Comparison of ENCODE assay signal across 7 mouse cellular contexts in genomic region chr4:132884064-132884843, GRCm38 (mm10). TPM values are rescaled to one million over a fixed set of nuclear protein-coding genes. Genes with fewer than 3 reads are reported as not detected.
DNase-seq lines count a peak whose midpoint lies in the region; ATAC-seq and TF ChIP-seq lines count a peak whose summit lies in the region.

Gene Stx12, minus strand, starts transcription at chr4:132884509.

- peaks cover 6% of the 10 kb centered on the region for H3K4me1 ChIP-seq in embryonic facial prominence, embryonic 12.5 days
- peaks cover 3% of the 10 kb centered on the region; the same call in 1 of the 2 replicates for H3K4me1 ChIP-seq in kidney, adult 2 months (ENCODE audit: control insufficient read depth, insufficient read depth, low read length)
- peaks cover 16% of the 10 kb centered on the region for H3K4me1 ChIP-seq in limb, embryonic 12.5 days (replicated peaks)
- peaks cover 37% of the 10 kb centered on the region for H3K4me1 ChIP-seq in midbrain, embryonic 15.5 days
- no peaks in the 10 kb centered on the region for H3K4me1 ChIP-seq in spleen, adult 2 months (ENCODE audit: control insufficient read depth, insufficient read depth, insufficient read length)

- H3K27ac ChIP-seq in embryonic facial prominence, embryonic 12.5 days: peak within 1 kb of the TSS; percentile 85
- peak within 1 kb of the TSS; percentile 57 for H3K27ac ChIP-seq in kidney, adult 2 months (ENCODE audit: insufficient read depth, low read depth, low read length)
- peak within 1 kb of the TSS; percentile 84 for H3K27ac ChIP-seq in limb, embryonic 12.5 days
- H3K27ac ChIP-seq in midbrain, embryonic 15.5 days: peak within 1 kb of the TSS; percentile 82
- H3K27ac ChIP-seq in spleen, adult 2 months (ENCODE audit: insufficient read depth, low read length): peak within 1 kb of the TSS; percentile 44

- peak; percentile 68 for TF ChIP-seq POLR2A in kidney, adult 2 months (IDR thresholded peaks at IDR 0.05; ENCODE audit: low read depth, low read length)
- TF ChIP-seq POLR2A in spleen, adult 2 months (IDR thresholded peaks at IDR 0.05; ENCODE audit: low read depth, low read length): peak; percentile 63

- DNase-seq in adrenal gland, postnatal 25 days: peak; percentile 92
- DNase-seq in heart, adult 18-20 months: peak; percentile 92 to 94
- DNase-seq in kidney, adult 2 months: peak; percentile 95
- DNase-seq in spleen, adult 2 months (ENCODE audit: low read depth in 1 of 2, low spot score in 2 of 2): peak; percentile 41 to 76

- TF ChIP-seq CTCF in kidney, adult 2 months (conservative IDR thresholded peaks at IDR 0.05; ENCODE audit: insufficient read depth, insufficient read length, low read depth, low read length): no peak
- no peak for TF ChIP-seq CTCF in spleen, adult 2 months (IDR thresholded peaks at IDR 0.05; ENCODE audit: extremely low read depth, insufficient read depth, insufficient read length, insufficient replicate concordance)

- peak within 1 kb of the TSS; percentile 90 for H3K9ac ChIP-seq in embryonic facial prominence, embryonic 12.5 days
- peak within 1 kb of the TSS; percentile 93 for H3K9ac ChIP-seq in limb, embryonic 12.5 days (replicated peaks)
- H3K9ac ChIP-seq in midbrain, embryonic 15.5 days: peak within 1 kb of the TSS; percentile 93

- under 1% methylated on average over 72 of the region's 72 CpGs for WGBS in embryonic facial prominence, embryonic 12.5 days
- WGBS in kidney, adult 2 months: under 1% methylated on average over 72 of the region's 72 CpGs
- under 1% methylated on average over 72 of the region's 72 CpGs for WGBS in limb, embryonic 12.5 days
- under 1% methylated on average over 72 of the region's 72 CpGs for WGBS in midbrain, embryonic 15.5 days
- WGBS in spleen, adult 2 months: under 1% methylated on average over 72 of the region's 72 CpGs

- no peaks in the 10 kb centered on the region for H3K36me3 ChIP-seq in embryonic facial prominence, embryonic 12.5 days
- H3K36me3 ChIP-seq in kidney, adult 2 months (ENCODE audit: control insufficient read depth, insufficient read depth, low read length): no peaks in the 10 kb centered on the region
- peaks cover 17% of the 10 kb centered on the region for H3K36me3 ChIP-seq in limb, embryonic 12.5 days
- H3K36me3 ChIP-seq in midbrain, embryonic 15.5 days (replicated peaks): no peaks in the 10 kb centered on the region
- H3K36me3 ChIP-seq in spleen, adult 2 months (ENCODE audit: control insufficient read depth, insufficient read depth, low read length): no peaks in the 10 kb centered on the region

- no peaks in the 10 kb centered on the region for H3K9me3 ChIP-seq in embryonic facial prominence, embryonic 12.5 days
- H3K9me3 ChIP-seq in limb, embryonic 12.5 days: no peaks in the 10 kb centered on the region
- no peaks in the 10 kb centered on the region for H3K9me3 ChIP-seq in midbrain, embryonic 15.5 days

- H3K4me2 ChIP-seq in embryonic facial prominence, embryonic 12.5 days (replicated peaks): peak within 1 kb of the TSS; percentile 90
- H3K4me2 ChIP-seq in limb, embryonic 12.5 days: peak within 1 kb of the TSS; percentile 91
- H3K4me2 ChIP-seq in midbrain, embryonic 15.5 days: peak within 1 kb of the TSS; percentile 77

- H3K27me3 ChIP-seq in embryonic facial prominence, embryonic 12.5 days: no peaks in the 10 kb centered on the region
- H3K27me3 ChIP-seq in kidney, adult 2 months (replicated peaks; ENCODE audit: control insufficient read depth, insufficient read depth, low read length): no peaks in the 10 kb centered on the region
- no peaks in the 10 kb centered on the region for H3K27me3 ChIP-seq in limb, embryonic 12.5 days
- H3K27me3 ChIP-seq in midbrain, embryonic 15.5 days (replicated peaks): no peaks in the 10 kb centered on the region
- H3K27me3 ChIP-seq in spleen, adult 2 months (ENCODE audit: control insufficient read depth, insufficient read depth, low read length): no peaks in the 10 kb centered on the region

- peak within 1 kb of the TSS; percentile 95 for H3K4me3 ChIP-seq in embryonic facial prominence, embryonic 12.5 days
- H3K4me3 ChIP-seq in kidney, adult 2 months (ENCODE audit: insufficient read depth, low read depth, low read length): peak within 1 kb of the TSS; percentile 86
- peak within 1 kb of the TSS; percentile 96 for H3K4me3 ChIP-seq in limb, embryonic 12.5 days (replicated peaks)
- peak within 1 kb of the TSS; percentile 81 for H3K4me3 ChIP-seq in midbrain, embryonic 15.5 days
- H3K4me3 ChIP-seq in spleen, adult 2 months (ENCODE audit: extremely low read depth, insufficient read depth, insufficient read length): peak within 1 kb of the TSS; percentile 73

- ATAC-seq in embryonic facial prominence, embryonic 12.5 days (ENCODE audit: insufficient number of reproducible peaks, insufficient read depth, low FRiP score, low TSS enrichment): peak; percentile 89
- peak; percentile 89 for ATAC-seq in limb, embryonic 12.5 days (ENCODE audit: insufficient number of reproducible peaks, insufficient read depth, low FRiP score, low TSS enrichment, low read depth)
- ATAC-seq in midbrain, embryonic 15.5 days (replicated peaks): peak; percentile 96

RNA-seq across cellular contexts. Expression of gene Stx12, which starts in this region (rescaled TPM):
- total RNA-seq in adrenal gland, postnatal 25 days (2021): 56.4 and 57.6 TPM in 2 replicates
- polyA plus RNA-seq in embryonic facial prominence, embryonic 12.5 days (2016; fragmentation: Nextera tagmentation; extraction: Ambion mirVana): 69.6 and 71.3 TPM in 2 replicates
- 10 to 100 TPM; 32.6 to 33.8 TPM for total RNA-seq in heart, adult 18-20 months (2021)
- polyA plus RNA-seq in kidney, adult 2 months (2012; rRNA removed): 15.2 and 21.0 TPM in 2 replicates
- polyA plus RNA-seq in limb, embryonic 12.5 days (2016; fragmentation: Nextera tagmentation; extraction: Ambion mirVana): 61.1 and 62.8 TPM in 2 replicates
- polyA plus RNA-seq in midbrain, embryonic 15.5 days (2015; fragmentation: Nextera tagmentation; extraction: Ambion mirVana): 154 and 161 TPM in 2 replicates
- 6.3 and 6.8 TPM in 2 replicates for polyA plus RNA-seq in spleen, adult 2 months (2012; rRNA removed)

Comparison
In these comparisons a context has a peak if more than half of its experiments do, and no peak if none do; other contexts are left out.
1. Peak in every context shown above with its lines: DNase-seq, ATAC-seq, H3K4me3 ChIP-seq and H3K27ac ChIP-seq.